Mouse (Mus musculus): Measurements from ENCODE around the gene 1700022I11Rik.
"Not testable (repeated sequence)": the region's sequence is repeated elsewhere in the genome, so short reads cannot be mapped to it uniquely, and the experiment has no call there.

The 1700022I11Rik gene

DNA sequence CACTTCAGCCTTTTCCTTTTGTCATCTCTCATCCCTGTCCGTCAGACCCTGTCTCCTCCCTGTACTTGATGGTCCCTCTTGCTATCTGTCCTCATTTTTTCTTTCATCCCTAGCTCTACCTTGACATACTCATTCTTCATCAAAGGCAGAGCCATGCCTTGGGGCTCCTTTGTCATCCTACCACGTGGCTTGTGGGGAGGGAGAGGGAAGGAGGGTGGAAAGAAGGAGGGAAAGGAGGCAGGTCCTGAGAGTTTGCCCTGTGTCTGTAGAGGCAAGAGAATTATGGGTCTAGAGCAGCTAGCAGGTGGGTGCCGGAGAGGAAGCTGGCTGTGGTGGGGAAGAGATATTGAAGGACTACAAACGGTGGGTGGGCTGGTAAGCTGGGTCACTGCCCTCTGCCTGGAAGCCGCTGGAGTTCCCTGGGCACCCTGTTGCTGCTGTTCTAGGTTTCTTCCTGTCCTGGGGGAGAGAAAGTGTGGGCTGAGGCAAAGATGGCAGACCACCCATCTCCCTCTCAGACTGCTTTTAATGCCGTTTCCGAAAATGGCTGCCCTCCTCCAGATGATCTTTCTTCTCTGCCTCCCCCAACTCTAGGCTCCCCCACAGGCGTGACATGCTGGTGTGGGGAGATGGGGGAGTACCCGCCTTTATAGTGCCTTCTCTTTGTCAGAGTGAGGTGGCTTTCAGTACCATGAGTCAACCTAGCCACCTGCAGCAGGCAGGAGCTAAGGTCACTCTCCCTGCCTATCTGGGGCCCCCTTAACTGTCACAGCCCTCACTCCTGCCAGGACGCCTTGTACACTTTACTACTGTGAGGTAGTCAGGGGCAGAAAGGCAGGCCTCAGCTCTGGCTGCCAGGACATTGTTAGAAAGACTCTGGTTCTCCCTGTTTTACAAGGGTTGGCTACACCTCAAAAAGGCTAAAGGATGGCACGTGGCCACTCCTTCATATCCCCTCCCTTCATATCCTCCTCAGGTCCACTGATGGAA, 17.9 kb upstream of the 1700022I11Rik start:
- no peak for DNase-seq (ENCODE audit: extremely low read depth, low read depth, low spot score)

DNA sequence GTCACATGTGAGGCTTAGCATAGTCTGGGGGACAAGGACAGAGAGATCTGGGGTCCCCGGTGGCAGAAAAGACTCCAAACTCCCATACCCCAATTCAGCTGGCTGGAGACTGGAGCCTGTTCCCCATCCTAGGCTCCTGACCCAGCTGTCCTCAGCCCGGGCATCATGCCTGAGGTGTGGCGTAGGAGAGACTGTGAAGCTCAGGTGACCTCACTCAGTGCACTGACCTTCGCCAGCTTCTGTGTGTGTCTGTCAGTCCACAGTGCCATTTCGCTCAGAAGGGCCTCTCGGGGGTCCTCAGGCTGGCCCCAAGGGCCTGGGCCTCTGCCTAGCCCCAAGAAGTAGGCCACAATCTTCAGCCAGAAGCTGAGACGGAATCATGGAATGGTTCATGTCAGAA, 16.8 kb upstream of the 1700022I11Rik start:
- DNase-seq (ENCODE audit: extremely low read depth, low read depth, low spot score) = no peak

- no peak for DNase-seq (ENCODE audit: extremely low read depth, low read depth, low spot score)
Observed at GRCm38 (mm10) chr4:42953435-42954094, 15.8 kb upstream of the 1700022I11Rik start.

GRCm38 (mm10) chr4:42954297-42954696, 15.1 kb upstream of the 1700022I11Rik start:
- no peak for DNase-seq (ENCODE audit: extremely low read depth, low read depth, low spot score)

DNA sequence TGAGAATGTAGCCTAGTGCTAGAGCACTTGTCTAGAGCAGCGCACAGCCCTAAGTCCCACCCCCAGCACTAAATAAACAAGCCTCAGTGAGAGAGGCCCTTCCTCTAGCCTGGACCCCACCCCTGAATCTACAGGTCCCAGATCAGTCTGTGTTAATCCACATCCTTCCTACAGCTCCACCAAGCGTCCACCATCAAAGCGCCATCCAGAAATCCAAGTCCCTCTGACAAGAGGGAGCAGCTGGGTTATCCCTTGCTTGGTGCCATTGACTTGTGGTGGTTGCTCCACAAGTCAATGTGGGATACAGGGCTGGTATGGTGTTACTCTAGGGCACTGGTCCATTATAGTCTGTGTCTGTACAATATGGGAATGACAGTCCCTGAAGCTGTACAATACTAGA, 14.2 kb upstream of the 1700022I11Rik start:
- DNase-seq (ENCODE audit: extremely low read depth, low read depth, low spot score) = no peak

GRCm38 (mm10) chr4:42956581-42956980, 12.8 kb upstream of the 1700022I11Rik start:
- DNase-seq (ENCODE audit: extremely low read depth, low read depth, low spot score) = no peak

GRCm38 (mm10) chr4:42957306-42957705, 12.1 kb upstream of the 1700022I11Rik start:
- no peak for DNase-seq (ENCODE audit: extremely low read depth, low read depth, low spot score)

- DNase-seq (ENCODE audit: extremely low read depth, low read depth, low spot score) = no peak
Observed at GRCm38 (mm10) chr4:42957979-42958378, 11.4 kb upstream of the 1700022I11Rik start.

DNA sequence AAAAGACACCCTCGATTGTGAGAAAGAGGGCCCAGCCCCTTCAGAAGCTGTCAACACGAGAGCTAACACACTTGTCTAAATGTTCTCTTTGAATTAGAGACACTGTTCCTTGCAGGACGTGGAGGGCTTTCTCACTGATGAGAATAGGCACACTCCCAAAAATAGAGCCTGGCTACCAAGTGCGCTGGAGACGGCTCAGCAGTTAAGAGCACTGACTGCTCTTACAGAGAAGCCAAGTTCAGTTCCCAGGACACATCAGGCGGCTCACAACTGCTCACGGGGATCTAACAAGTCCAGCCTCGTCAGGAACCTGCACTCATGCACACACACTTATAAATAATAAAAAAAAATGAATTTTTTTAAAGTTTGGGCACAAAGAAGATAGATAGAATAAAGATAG, 10.5 kb upstream of the 1700022I11Rik start:
- DNase-seq (ENCODE audit: extremely low read depth, low read depth, low spot score) = no peak

GRCm38 (mm10) chr4:42959382-42959781, 10.0 kb upstream of the 1700022I11Rik start:
- no peak for DNase-seq (ENCODE audit: extremely low read depth, low read depth, low spot score)

DNA sequence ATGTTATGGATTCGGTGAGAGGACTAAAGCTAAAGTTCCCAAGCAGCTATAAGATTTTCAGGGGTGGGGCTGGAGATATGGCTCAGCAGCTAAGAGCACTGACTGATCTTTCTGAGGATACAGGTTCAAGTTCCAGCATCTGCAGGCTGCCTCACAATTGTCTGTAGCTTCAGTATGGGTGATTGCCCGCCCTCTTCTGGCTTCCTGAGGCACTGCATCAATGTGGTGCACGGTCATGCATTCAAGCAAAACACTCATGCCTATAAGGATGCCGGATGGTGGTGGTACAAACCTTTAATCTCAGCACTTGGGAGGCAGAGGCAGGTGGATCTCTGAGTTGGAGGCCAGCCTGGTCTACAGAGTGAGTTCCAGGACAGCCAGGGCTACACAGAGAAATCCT, 7.8 kb upstream of the 1700022I11Rik start:
- no peak for DNase-seq (ENCODE audit: extremely low read depth, low read depth, low spot score)

DNA sequence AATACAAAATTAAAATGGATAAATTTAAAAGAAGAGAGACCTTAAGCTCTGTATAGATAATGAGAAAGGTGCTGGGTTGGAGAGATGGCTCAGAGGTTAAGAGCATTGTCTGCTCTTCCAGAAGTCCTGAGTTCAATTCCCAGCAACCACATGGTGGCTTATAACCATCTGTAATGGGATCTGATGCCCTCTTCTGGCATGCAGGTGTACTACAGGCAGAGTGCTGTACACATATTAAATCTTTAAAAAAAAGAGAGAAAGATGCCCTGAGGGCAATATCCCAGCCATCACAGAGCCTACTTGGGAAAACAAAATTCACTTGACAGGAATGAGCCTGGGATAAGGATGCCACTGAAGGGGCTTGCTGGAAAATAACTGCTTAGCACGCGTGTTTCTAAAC, 5.9 kb upstream of the 1700022I11Rik start:
- DNase-seq (ENCODE audit: extremely low read depth, low read depth, low spot score) = no peak

- no peak for DNase-seq (ENCODE audit: extremely low read depth, low read depth, low spot score)
Observed at GRCm38 (mm10) chr4:42965039-42965719, 4.2 kb upstream of the 1700022I11Rik start.

DNA sequence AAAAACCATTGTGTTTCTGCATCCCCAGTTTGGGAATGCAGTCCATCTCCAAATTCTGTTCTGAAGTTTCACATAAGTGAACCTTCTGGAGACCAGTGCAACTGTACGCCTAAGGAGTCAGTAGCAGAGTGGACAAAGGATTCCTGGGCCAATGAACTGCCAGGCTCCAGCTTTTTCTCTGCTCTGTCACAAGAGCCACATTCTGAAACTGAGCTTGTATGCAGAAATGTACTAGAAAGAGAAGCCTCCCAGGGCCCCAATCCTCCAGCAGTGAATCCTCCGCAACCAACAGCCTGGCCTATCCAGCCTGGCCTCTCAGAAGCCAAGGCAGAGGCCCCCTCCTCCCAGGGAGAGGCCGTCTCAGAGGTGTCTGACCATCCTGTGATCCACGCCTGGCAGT, 3.5 kb downstream of the 1700022I11Rik start:
- no peak for DNase-seq (ENCODE audit: extremely low read depth, low read depth, low spot score)

DNA sequence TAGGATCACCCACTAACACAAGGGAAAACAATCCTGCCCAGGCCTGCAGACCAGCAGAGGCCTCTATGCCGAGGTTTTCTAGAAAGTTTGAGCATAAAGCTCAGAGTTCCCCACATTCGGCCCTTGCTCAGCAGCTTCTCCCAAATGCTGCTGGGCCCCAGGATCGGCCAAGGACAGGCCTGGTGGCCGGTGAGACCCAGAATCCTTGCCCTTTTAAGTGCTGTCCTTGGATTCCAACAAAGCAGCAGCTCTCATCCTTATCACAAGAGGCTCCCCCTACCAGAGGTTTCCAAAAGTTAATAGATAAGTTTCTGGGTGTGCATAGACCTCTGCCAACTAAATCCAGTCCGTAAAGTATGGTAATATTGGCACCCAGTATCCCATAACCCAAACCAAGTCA, 4.5 kb downstream of the 1700022I11Rik start:
- no peak for DNase-seq (ENCODE audit: extremely low read depth, low read depth, low spot score)

DNA sequence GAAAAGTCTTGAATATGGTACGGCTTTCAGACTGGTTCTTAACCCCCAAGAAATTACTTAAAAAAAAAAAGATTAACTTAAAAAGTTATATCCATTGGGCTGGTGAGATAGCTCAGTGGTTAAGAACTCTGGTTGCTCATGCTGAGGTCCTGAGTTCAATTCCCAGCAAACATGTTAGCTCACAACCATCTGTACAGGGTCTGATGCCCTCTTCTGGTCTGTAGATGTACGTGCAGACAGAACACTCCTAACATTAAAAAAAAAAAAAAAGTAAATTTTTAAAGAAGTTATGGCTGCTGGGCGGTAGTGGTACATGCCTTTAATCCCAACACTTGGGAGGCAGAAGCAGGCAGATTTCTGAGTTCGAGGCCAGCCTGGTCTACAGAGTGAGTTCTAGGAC, 8.7 kb downstream of the 1700022I11Rik start:
- no peak for DNase-seq (ENCODE audit: extremely low read depth, low read depth, low spot score)

DNA sequence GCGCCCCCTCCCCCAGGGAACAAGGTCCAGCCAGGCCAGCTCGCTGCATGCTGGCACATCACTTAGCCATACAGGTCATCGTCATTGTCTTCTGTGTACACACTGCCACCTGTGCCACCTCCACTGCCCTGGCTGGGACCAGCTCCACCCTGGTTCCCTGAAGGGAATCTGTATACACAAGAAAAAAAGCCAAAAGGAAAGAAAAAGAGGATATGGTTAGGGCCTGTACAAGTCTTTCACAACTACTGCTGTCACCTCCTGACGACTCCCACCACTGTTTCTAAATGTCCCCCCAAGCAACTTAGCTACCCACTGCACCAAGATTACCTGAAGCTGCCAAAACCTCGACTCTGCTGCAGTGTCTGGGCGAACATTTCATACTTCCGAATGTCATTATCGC, 11.1 kb downstream of the 1700022I11Rik start:
- not testable (repeated sequence) for DNase-seq (ENCODE audit: extremely low read depth, low read depth, low spot score)

- DNase-seq (ENCODE audit: extremely low read depth, low read depth, low spot score) = no peak
Observed at GRCm38 (mm10) chr4:42988296-42988695, 18.9 kb downstream of the 1700022I11Rik start.

DNA sequence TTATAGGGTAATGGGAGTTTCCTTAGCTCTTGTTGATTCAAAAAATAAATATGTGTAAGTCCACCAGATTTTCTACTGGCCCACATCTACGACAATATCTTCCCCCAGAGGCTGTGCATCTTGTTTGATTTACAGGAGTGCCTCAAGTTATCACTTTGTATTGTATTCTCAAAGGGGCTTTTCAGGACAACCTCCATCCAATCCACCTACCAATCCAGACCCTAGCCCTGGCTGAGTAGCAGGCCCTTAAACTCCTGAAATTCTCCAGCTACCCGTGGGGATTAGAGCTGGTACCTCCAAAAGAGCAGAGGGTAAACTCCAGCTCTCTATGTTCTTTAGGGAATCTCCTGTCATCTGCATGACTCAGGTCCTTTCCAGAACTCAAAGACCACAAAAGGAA, 28.6 kb downstream of the 1700022I11Rik start:
- DNase-seq (ENCODE audit: extremely low read depth, low read depth, low spot score) = no peak

DNA sequence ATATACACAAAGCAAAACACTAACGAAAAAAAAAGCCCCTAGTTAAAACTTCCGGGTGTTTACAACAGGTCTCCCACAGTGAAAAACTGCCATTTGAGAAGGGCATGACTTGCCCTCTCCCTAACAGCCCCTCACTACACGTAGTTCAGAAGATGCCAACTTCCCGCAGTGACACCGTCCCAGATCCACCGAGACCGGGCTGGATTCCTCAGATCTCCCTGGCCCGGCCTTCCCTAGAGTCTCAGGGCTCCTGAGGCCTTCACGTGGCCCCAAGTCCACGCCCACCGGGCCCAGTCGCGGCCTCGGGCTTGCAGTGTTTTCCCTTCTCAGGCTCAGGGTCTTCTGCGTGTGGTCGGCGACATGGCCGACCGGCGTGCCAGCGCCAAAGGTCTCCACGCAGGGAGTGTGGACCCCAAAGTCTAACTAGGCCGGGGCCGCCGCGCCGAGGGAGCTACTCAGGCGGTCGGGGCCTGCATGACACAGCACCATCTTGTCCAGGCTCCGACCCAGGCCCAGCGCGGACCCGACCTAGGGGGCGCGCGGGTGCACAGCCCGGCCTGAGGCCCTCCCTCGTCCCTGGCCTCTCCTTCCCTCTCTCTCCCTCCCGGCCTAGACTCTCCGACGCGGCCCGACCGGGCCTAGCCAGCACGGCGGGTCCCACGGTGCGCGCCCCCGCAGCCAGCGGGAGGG, 30.2 kb downstream of the 1700022I11Rik start:
- DNase-seq (ENCODE audit: extremely low read depth, low read depth, low spot score) = no peak

Data from fat pad, adult 2 months (tissue).